Mouse (Mus musculus): Measurements from ENCODE around the gene Agap3. TPM values are rescaled to one million over a fixed set of nuclear protein-coding genes. Genes with fewer than 3 reads are reported as not detected.

Gene Agap3
- polyA plus RNA-seq, 1 experiment: 402 TPM

GRCm38 (mm10) chr5:24526889-24527230 is 74.9 kb downstream of the Agap3 start, which contains the start of gene Gbx1:
Gene Gbx1 (minus strand): TSS chr5:24527202.
- no peak for DNase-seq
- TF ChIP-seq CTCF (IDR thresholded peaks at IDR 0.05; ENCODE audit: borderline replicate concordance, insufficient read depth, low read depth, low read length) (no peak), POLR2A (IDR thresholded peaks at IDR 0.05; ENCODE audit: borderline replicate concordance, insufficient read depth, low read length) (no peak)
- Histone ChIP-seq H3K4me1 (ENCODE audit: control insufficient read depth, insufficient read depth, low read length) (no peaks in the 10 kb centered on the region), H3K4me3 (replicated peaks; ENCODE audit: insufficient read depth, low read depth, low read length) (no peak within 1 kb of the TSS), H3K27me3 (ENCODE audit: control insufficient read depth, insufficient read depth, low read length) (peaks cover 7% of the 10 kb centered on the region; the same call in 1 of the 2 replicates), H3K27ac (ENCODE audit: insufficient read depth, low read length) (no peak within 1 kb of the TSS)
- 1% methylated on average over 49 of the region's 49 CpGs for WGBS

- Histone ChIP-seq H3K27ac (ENCODE audit: insufficient read depth, low read length) (no peak overlapping the region), H3K4me3 (replicated peaks; ENCODE audit: insufficient read depth, low read depth, low read length) (no peak overlapping the region), H3K4me1 (ENCODE audit: control insufficient read depth, insufficient read depth, low read length) (no peaks in the 10 kb centered on the region), H3K27me3 (ENCODE audit: control insufficient read depth, insufficient read depth, low read length) (peaks cover 7% of the 10 kb centered on the region; the same call in 1 of the 2 replicates)
- no peak for DNase-seq
- no peak for TF ChIP-seq POLR2A (IDR thresholded peaks at IDR 0.05; ENCODE audit: borderline replicate concordance, insufficient read depth, low read length)
- TF ChIP-seq CTCF (IDR thresholded peaks at IDR 0.05; ENCODE audit: borderline replicate concordance, insufficient read depth, low read depth, low read length): no peak
- WGBS: 56% methylated on average over 6 of the region's 6 CpGs
These were observed 75.8 kb downstream of the Agap3 start for GRCm38 (mm10) chr5:24527780-24528179.

GRCm38 (mm10) chr5:24530042-24530689 is 78.2 kb downstream of the Agap3 start:
- no peak overlapping the region for H3K27ac ChIP-seq (ENCODE audit: insufficient read depth, low read length)
- no peak overlapping the region for H3K4me3 ChIP-seq (replicated peaks; ENCODE audit: insufficient read depth, low read depth, low read length)
- 14% methylated on average over 24 of the region's 24 CpGs for WGBS
- peak; percentile 100 for TF ChIP-seq CTCF (IDR thresholded peaks at IDR 0.05; ENCODE audit: borderline replicate concordance, insufficient read depth, low read depth, low read length)
- TF ChIP-seq POLR2A (IDR thresholded peaks at IDR 0.05; ENCODE audit: borderline replicate concordance, insufficient read depth, low read length): no peak
- H3K4me1 ChIP-seq (ENCODE audit: control insufficient read depth, insufficient read depth, low read length): no peaks in the 10 kb centered on the region
- DNase-seq: peak; percentile 86 to 95
- H3K27me3 ChIP-seq (ENCODE audit: control insufficient read depth, insufficient read depth, low read length): peaks cover 7% of the 10 kb centered on the region; the same call in 1 of the 2 replicates

GRCm38 (mm10) chr5:24533391-24533790 is 81.4 kb downstream of the Agap3 start:
- no peak overlapping the region for H3K4me3 ChIP-seq (replicated peaks; ENCODE audit: insufficient read depth, low read depth, low read length)
- DNase-seq: no peak
- no peaks in the 10 kb centered on the region for H3K27me3 ChIP-seq (ENCODE audit: control insufficient read depth, insufficient read depth, low read length)
- no peak overlapping the region for H3K27ac ChIP-seq (ENCODE audit: insufficient read depth, low read length)
- H3K4me1 ChIP-seq (ENCODE audit: control insufficient read depth, insufficient read depth, low read length): no peaks in the 10 kb centered on the region
- WGBS: 68% methylated on average over 11 of the region's 11 CpGs
- TF ChIP-seq CTCF (IDR thresholded peaks at IDR 0.05; ENCODE audit: borderline replicate concordance, insufficient read depth, low read depth, low read length): no peak
- no peak for TF ChIP-seq POLR2A (IDR thresholded peaks at IDR 0.05; ENCODE audit: borderline replicate concordance, insufficient read depth, low read length)

- WGBS: 56% methylated on average over 5 of the region's 5 CpGs
These were observed 82.3 kb downstream of the Agap3 start for GRCm38 (mm10) chr5:24534292-24534691.

GRCm38 (mm10) chr5:24535731-24536130 is 83.8 kb downstream of the Agap3 start:
- Histone ChIP-seq H3K4me1 (ENCODE audit: control insufficient read depth, insufficient read depth, low read length) (no peaks in the 10 kb centered on the region), H3K4me3 (replicated peaks; ENCODE audit: insufficient read depth, low read depth, low read length) (no peak overlapping the region), H3K27ac (ENCODE audit: insufficient read depth, low read length) (no peak overlapping the region), H3K27me3 (ENCODE audit: control insufficient read depth, insufficient read depth, low read length) (no peaks in the 10 kb centered on the region)
- WGBS: 65% methylated on average over 3 of the region's 3 CpGs
- no peak for DNase-seq
- no peak for TF ChIP-seq POLR2A (IDR thresholded peaks at IDR 0.05; ENCODE audit: borderline replicate concordance, insufficient read depth, low read length)
- TF ChIP-seq CTCF (IDR thresholded peaks at IDR 0.05; ENCODE audit: borderline replicate concordance, insufficient read depth, low read depth, low read length): no peak

More at GRCm38 (mm10) chr5:24534292-24534691, 82.3 kb downstream of the Agap3 start:
- H3K4me3 ChIP-seq (replicated peaks; ENCODE audit: insufficient read depth, low read depth, low read length): no peak overlapping the region
- H3K4me1 ChIP-seq (ENCODE audit: control insufficient read depth, insufficient read depth, low read length): no peaks in the 10 kb centered on the region
- DNase-seq: no peak
- H3K27me3 ChIP-seq (ENCODE audit: control insufficient read depth, insufficient read depth, low read length): no peaks in the 10 kb centered on the region
- no peak for TF ChIP-seq POLR2A (IDR thresholded peaks at IDR 0.05; ENCODE audit: borderline replicate concordance, insufficient read depth, low read length)
- 0 out of 2 replicates have a peak, but pooled peaks have one; percentile 6 for TF ChIP-seq CTCF (IDR thresholded peaks at IDR 0.05; ENCODE audit: borderline replicate concordance, insufficient read depth, low read depth, low read length)
- H3K27ac ChIP-seq (ENCODE audit: insufficient read depth, low read length): no peak overlapping the region

- H3K4me3 ChIP-seq (replicated peaks; ENCODE audit: insufficient read depth, low read depth, low read length): no peak overlapping the region
- 76% methylated on average over 5 of the region's 5 CpGs for WGBS
- no peak overlapping the region for H3K27ac ChIP-seq (ENCODE audit: insufficient read depth, low read length)
- no peaks in the 10 kb centered on the region for H3K4me1 ChIP-seq (ENCODE audit: control insufficient read depth, insufficient read depth, low read length)
- TF ChIP-seq CTCF (IDR thresholded peaks at IDR 0.05; ENCODE audit: borderline replicate concordance, insufficient read depth, low read depth, low read length) (no peak), POLR2A (IDR thresholded peaks at IDR 0.05; ENCODE audit: borderline replicate concordance, insufficient read depth, low read length) (no peak)
- no peak for DNase-seq
- H3K27me3 ChIP-seq (ENCODE audit: control insufficient read depth, insufficient read depth, low read length): no peaks in the 10 kb centered on the region
These were observed 84.5 kb downstream of the Agap3 start for GRCm38 (mm10) chr5:24536511-24536910.

- no peaks in the 10 kb centered on the region for H3K27me3 ChIP-seq (ENCODE audit: control insufficient read depth, insufficient read depth, low read length)
- DNase-seq: no peak
- H3K4me1 ChIP-seq (ENCODE audit: control insufficient read depth, insufficient read depth, low read length): no peaks in the 10 kb centered on the region
- no peak overlapping the region for H3K4me3 ChIP-seq (replicated peaks; ENCODE audit: insufficient read depth, low read depth, low read length)
- 24% methylated on average over 16 of the region's 16 CpGs for WGBS
- TF ChIP-seq POLR2A (IDR thresholded peaks at IDR 0.05; ENCODE audit: borderline replicate concordance, insufficient read depth, low read length) (no peak), CTCF (IDR thresholded peaks at IDR 0.05; ENCODE audit: borderline replicate concordance, insufficient read depth, low read depth, low read length) (no peak)
- H3K27ac ChIP-seq (ENCODE audit: insufficient read depth, low read length): no peak overlapping the region
These were observed 85.6 kb downstream of the Agap3 start for GRCm38 (mm10) chr5:24537618-24538017.

All from cerebellum, adult 2 months (tissue).